Mouse (Mus musculus) adrenal gland, postnatal 10 days (tissue): ENCODE measurements around the gene Dohh. TPM values are rescaled to one million over a fixed set of nuclear protein-coding genes. Genes with fewer than 3 reads are reported as not detected.

Source experiments
- DNase-seq: peaks from one replicate; pipeline ENCODE4 v3.0.0; 2021; ENCODE audit warnings: mixed read lengths
- long read RNA-seq, 2 experiments: library from polyadenylated mRNA; stranded (forward); transcript quantifications; one replicate each; pipeline ENCODE4 v2.0.0; 2021
- total RNA-seq, 2 experiments: library from RNA; stranded (reverse); gene quantifications; 2 replicates each; pipeline ENCODE4 v1.2.3; 2021

Dohh gene
- 10 to 100 TPM; 52.8 to 54.2 TPM for total RNA-seq
- long read RNA-seq, experiment 1, transcript Dohh-201 (5 exons, 1,444 nt): major isoform, 117 of 140 reads
- long read RNA-seq, experiment 1, partial matches to known transcripts: 11 of 140 reads
- long read RNA-seq, experiment 1, other reads (novel, unspliced or antisense): 12 of 140 reads
- long read RNA-seq, experiment 2, transcript Dohh-201 (5 exons, 1,444 nt): major isoform, 44 of 59 reads
- long read RNA-seq, experiment 2, partial matches to known transcripts: 9 of 59 reads
- long read RNA-seq, experiment 2, other reads (novel, unspliced or antisense): 6 of 59 reads

GRCm38 (mm10) chr10:81383802-81384604, at the start of gene Dohh, which contains the start of gene Gm48551:
TSS of gene Dohh (plus strand) at chr10:81384428.
TSS of gene Gm48551 (plus strand) at chr10:81384466.
- peak; percentile 99 for DNase-seq

- no peak for DNase-seq
Observed at GRCm38 (mm10) chr10:81335393-81336340, 48.6 kb upstream of the Dohh start.

- DNase-seq: no peak
Observed at GRCm38 (mm10) chr10:81336558-81336957, 47.7 kb upstream of the Dohh start.

DNA sequence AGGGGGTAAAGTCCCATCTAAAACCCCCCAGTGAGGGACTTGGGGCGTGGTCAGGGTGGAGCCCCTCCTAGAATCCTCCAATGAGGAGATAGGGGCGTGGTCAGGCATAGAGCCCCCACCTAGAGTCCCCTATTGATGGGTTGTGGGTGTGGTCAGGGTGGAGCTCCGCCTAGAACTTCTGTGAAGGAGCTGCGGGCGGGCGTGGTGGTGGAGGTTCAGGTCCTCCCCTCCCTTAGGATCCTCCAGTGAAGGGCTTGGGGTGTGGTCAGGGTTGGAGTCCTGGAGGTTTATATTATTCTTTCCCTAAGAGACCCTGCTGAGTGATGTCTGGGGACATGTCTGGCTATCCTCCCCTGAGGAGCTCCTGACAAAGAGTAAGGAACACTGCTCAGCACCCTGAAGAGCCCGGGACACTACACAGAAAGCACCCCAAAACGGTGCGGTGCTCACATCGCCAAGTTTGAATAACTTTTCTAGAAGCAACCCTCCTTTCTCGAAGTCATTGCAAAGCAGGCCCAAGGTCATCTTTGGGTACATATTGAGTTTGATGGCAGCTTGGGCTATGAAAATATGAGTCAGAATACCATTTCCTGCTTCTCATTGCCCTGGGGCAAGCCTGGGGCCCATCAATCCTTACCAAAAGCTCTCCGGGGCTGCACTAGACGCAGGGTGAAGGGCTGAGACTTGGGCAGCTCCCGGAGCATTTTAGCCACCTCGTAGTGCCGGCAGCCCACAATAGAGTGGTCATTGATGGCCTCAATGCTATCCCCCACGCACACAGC, 43.5 kb upstream of the Dohh start:
- DNase-seq: no peak

DNA sequence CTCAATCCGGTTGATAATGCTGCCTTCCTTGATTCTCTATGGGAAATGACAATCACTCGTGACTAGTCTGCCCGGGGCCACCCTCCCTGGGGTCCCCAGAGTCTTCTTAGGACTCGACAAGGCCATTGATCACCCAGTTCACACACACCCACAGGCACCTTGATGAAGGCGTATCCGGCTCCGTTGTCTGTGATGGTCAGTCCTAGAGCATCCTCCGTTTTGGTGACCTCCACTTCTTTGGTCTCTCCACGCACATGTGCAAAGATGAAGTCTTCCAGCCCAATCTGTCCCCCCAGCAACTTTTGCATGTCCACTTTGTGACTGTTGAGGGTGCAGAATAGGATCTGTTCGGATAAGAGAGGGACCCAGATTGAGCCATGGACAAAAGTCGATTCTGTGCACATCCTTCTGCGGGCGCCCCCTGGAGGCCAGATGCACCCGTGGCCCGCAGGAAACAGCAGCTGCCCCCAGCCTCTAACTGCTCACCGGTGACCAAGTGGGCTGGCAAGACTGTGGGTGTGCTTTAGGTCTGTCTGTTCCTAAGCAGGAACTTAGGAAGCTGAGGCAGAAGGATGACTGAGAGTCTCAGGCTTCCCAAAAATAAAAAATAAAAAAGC, 42.8 kb upstream of the Dohh start:
- peak; percentile 89 for DNase-seq

DNA sequence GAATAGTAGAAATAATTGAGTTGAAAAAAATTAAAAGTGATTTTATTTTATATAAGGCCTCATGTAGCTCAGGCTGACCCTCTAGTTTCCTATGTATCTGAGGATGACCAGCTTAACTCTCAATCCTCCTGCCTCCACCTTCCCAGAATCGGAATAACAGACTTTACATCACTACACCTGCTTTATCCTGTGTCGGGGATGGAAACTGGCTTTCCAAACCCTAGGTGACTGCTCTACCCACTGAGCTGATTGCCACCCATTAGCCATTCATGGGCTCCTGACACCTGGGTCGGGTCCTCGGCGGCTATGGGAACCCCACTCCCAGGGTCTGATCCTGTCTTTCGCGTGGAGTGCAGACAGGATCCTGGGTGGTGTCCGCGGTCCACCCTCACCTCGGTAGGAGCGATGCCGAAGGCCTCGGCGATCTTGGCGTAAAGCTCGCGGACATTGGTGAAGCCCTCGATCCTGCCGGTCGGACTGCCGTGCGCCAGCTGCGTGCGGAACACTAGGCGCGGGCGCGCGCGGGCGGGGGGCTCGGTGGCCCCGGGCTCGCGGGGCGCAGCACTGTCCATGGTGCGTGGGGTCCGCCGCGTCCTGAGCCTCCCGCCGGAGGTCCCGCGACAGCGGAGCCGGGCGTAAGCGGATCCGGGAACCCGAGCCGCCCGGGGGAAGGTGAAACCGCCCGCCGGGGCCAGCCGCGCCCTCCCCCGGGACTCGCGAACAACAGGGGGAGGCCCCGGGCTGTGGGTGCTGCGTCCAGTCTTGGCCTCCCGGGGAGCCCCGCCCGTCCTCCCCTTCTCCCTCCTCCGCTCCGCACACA, 41.3 kb upstream of the Dohh start, which contains the start of gene Gipc3:
Gene Gipc3, minus strand, starts transcription at position 581 of the 820 bp plus-strand sequence.
- DNase-seq: peak; percentile 57

- peak; percentile 67 for DNase-seq
Observed at GRCm38 (mm10) chr10:81344421-81345161, 39.6 kb upstream of the Dohh start.

GRCm38 (mm10) chr10:81345162-81345534, 39.1 kb upstream of the Dohh start:
- DNase-seq: no peak

DNA sequence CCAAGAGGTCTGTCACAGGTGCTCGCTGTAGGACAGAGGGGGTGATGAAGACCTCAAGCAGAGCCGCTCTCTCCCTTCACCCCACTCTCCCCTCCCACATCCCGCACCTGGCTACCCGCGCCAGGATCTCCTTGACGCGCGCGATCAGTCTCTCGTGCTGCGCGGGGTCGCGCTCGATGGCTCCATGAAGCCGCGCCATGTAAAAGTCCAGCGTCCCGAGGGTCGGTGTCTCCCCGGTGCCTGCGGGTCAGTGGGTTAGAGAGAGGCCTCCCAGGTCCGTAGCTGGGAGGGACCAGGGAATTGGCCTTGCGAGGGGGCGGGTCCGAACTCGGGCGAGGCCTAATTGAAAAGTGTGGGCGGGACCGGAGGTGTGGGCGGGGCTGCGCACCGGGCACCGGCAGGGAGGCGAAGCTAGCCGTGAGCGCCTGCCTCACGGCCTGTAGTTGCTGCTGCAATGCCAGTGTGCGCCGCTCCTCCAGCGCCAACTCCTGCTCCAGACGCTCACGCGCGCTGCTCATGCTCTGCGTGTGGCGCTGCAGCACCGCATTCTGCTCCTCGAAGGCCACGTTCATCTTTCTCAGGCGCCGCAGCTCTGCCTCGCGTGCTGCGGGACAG, 37.7 kb upstream of the Dohh start:
- DNase-seq: peak; percentile 90

- DNase-seq: peak; percentile 60
Observed at GRCm38 (mm10) chr10:81349146-81349545, 35.1 kb upstream of the Dohh start.

- DNase-seq: no peak
Observed at GRCm38 (mm10) chr10:81349961-81350350, 34.3 kb upstream of the Dohh start.

GRCm38 (mm10) chr10:81350351-81351063, 33.7 kb upstream of the Dohh start, which contains the start of gene Hmg20b:
TSS of gene Hmg20b (minus strand) at chr10:81350480.
- peak; percentile 99 for DNase-seq

DNA sequence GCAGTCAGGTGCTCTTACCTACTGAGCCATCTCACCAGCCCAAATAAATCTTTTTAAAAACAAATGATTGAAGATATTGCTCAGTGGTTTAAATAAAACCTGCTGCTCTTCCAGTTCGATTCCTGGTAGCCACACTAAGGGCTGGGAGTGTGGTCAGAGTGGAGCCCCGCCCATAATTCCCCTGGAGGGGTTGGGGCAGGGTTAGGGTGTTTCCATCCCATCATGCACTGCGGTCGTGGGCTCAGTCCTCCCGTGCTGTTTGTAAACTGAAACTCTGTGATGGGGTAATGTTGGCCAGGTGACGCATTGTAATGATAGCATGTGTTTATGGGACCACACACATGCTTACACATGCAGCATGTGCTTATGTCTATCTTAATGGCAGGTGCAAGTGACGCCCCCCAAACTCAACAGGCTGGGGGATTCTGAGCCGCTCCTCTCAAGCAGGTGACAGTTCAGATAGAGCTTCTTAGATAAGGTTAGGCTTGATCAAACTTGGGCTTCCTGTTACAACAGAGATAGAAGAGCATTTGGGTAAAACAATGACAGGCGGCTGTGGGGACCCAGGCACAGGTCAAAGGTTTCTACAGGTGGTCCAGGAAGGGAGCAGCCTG, 32.4 kb upstream of the Dohh start:
- DNase-seq: no peak

GRCm38 (mm10) chr10:81354738-81355477, 29.3 kb upstream of the Dohh start:
- DNase-seq: no peak

GRCm38 (mm10) chr10:81355533-81355932, 28.7 kb upstream of the Dohh start:
- no peak for DNase-seq

GRCm38 (mm10) chr10:81356352-81356990, 27.8 kb upstream of the Dohh start:
- DNase-seq: no peak
